Mouse (Mus musculus) lung, postnatal 0 days (tissue): ENCODE measurements around the gene Rai14.

ENCODE experiments used
- CTCF ChIP-seq: IDR thresholded peaks from 2 replicates; pipeline ENCODE4 v1.5.1; 2016; ENCODE audit warnings: antibody characterized with exemption, mild to moderate bottlenecking
- EP300 ChIP-seq: IDR thresholded peaks from 2 replicates; pipeline ENCODE4 v1.6.1; 2016; ENCODE audit warnings: antibody characterized with exemption, mild to moderate bottlenecking, control low read depth

DNA sequence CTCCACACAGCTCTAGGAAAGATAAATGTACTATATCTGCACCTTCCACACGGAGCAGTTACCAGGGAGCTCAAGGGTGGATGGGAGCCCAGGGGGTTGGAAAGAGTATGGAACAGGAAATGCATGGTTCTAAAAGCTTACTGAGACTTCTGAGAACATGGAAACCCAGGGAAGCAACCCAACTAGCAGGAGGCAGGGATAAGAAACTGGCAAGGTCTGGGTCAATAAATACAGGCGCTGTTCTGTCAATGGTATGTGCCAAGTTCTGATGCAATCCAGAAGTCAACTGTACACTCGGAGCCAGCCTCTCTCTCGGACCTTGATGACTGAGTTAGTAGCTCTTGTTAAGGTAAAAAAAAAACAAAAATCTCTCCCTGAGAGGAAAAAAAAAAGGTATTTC lies 42.6 kb downstream of the Rai14 start:
- TF ChIP-seq CTCF, result no peak
- no peak for TF ChIP-seq EP300
